Mouse (Mus musculus) mouse trophoblast stem cell (cell line): ENCODE results near the gene Olfr1180.
"Not testable (repeated sequence)": the region's sequence is repeated elsewhere in the genome, so short reads cannot be mapped to it uniquely, and the experiment has no call there.

Experiments used
- in situ Hi-C, 2 experiments: fragments of 300-500 bp; cut with MseI, MboI; formaldehyde crosslinking; loops; 2 replicates in 1 of 2; 3 replicates in 1 of 2; pipeline ENCODE4 v1.15.1; 2025

Gene Olfr1180

DNA sequence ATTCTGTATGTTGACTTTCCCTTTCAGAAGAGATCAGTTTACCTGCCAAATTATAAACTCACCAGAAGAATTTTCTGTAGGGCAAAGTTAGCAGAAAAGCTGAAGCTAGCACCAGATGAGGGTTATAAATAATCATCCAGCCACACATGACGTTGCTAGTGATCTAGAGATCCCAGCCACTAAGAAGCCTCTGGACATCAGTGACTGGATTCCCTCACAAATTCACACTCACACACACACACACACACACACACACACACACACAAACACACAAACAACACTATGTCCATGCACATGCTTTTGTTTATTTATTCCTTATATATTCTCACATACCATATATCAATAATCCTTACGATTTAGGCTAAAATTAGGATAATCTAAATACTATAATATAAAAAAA, at the start of gene Olfr1180:
Olfr1180 (minus strand) TSS at position 101 of the 400 bp plus-strand sequence.
- in situ Hi-C loops, result no loop called here

DNA sequence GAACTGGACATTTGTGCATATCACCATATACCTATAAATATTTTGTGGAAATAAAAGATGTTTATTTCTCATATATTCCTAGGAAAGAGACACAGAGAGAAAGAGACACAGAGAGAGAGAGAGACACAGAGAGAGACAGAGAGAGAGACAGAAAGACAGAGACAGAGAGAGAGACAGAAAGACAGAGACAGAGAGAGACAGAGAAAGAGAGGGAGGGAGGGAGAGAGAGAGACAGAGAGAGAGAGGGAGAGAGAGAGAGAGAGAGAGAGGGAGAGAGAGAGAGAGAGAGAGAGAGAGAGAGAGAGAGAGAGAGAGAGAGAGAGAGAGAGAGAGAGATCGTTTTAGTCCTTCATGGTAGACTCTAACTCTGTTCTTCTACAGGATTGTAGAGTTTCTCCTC, 35.6 kb upstream of the Olfr1180 start, which contains the start of gene Olfr1183:
Olfr1183 (plus strand) TSS at position 301 of the 400 bp plus-strand sequence.
- in situ Hi-C loops, result not testable (repeated sequence)

DNA sequence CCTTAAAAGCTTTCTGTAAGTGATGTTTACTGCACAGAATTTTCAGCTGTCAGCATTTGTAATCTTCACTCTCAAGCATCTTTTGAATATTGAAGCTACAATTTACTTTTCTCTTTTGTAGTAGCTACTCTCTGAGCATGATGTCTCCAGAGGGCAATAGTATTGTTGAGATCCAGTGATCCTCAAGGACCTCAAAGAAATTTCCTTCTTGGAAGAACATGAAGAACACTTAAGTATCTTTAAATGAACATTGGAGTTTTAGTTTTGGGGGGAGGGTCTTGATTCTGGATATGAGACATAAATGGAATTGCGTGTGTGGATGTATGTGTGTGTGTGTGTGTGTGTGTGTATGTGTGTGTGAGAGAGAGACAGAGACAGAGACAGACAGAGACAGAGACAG, 30.1 kb upstream of the Olfr1180 start, which contains the start of gene Gm13757:
Gm13757 (minus strand) TSS at position 101 of the 400 bp plus-strand sequence.
- in situ Hi-C loops, result no loop called here

DNA sequence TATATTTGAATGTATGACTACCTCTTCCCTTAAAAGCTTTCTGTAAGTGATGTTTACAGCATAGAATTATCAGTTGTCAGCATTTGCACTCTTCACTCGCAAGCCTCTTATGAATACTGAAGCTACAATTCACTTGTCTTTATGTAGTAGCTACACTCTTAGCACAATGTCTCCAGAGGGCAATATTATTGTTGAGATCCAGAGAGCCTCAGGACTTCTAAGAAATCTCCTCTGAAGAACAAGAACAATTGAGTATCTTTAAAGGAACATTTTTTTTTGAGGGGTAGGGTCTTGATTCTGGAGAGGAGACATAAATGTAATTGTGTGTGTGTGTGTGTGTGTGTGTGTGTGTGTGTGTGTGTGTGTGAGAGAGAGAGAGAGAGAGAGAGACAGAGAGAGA, 7.1 kb upstream of the Olfr1180 start, which contains the start of gene Olfr1181:
Olfr1181 (minus strand) TSS at position 101 of the 400 bp plus-strand sequence.
- in situ Hi-C loops, result no loop called here

DNA sequence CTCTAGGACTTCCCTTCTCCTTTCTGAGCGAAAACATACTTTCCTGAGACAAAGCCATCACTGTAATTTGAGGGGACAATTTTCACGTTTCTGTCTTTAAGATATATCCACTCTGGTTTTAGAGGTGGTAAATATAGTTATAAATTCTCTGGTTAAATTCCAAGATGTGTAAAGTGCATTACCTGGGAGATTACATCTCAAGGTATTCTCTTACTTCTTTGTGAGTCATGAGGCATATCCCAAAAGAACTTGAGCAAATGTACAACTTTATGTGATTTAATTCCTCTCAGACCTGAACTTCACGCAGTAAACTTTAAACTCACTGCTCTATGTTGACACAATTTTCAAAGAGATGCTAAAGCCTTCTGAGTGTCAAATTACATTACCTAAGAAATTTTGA, 12.6 kb downstream of the Olfr1180 start, which contains the start of gene Olfr1179:
Olfr1179 (minus strand) TSS at position 101 of the 400 bp plus-strand sequence.
- in situ Hi-C loops, result no loop called here

DNA sequence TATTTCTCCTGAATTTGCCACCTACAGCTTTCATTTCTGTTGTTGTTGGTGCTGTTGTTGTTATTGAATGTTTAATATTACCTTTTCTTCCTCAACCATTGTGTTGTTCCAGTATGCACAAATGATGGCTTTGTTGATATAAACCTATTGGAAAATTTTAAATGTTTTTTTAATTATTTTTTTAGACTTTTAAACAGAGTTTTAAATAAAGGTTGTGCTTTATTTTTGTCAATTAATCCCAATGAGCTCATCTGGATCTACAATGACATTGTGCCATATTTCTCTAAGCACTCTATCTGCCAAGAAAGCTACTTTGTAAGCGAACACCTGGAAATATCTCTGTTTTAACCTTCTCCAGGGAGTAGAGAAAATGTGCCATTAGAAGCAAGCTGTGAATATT, 32.2 kb downstream of the Olfr1180 start, which contains the start of gene Olfr1178:
Olfr1178 (plus strand) TSS at position 301 of the 400 bp plus-strand sequence.
- in situ Hi-C loops, result no loop called here
